Mouse (Mus musculus) heart, embryonic 15.5 days (tissue): ENCODE results near the gene Tff2. TPM values are rescaled to one million over a fixed set of nuclear protein-coding genes. Genes with fewer than 3 reads are reported as not detected.

ENCODE experiments used
- ATAC-seq: fragments of 200-750 bp; cut with Nextera tagmentation; replicated peaks from 2 replicates; pipeline ENCODE4 v1.8.0; 2017; ENCODE audit warnings: low read depth, moderate TSS enrichment; ENCODE audit not compliant: insufficient number of reproducible peaks, insufficient read depth, low FRiP score
- H3K27ac ChIP-seq: fragments of 300-500 bp; sonication (generic); 2 replicates; pipeline ENCODE4 v1.5.1; 2015; ENCODE audit warnings: mild to moderate bottlenecking, inconsistent platforms
- H3K27me3 ChIP-seq: fragments of 300-500 bp; sonication (generic); 2 replicates; pipeline ENCODE4 v1.6.1; 2015; ENCODE audit warnings: inconsistent platforms
- H3K36me3 ChIP-seq: fragments of 300-500 bp; sonication (generic); 2 replicates; pipeline ENCODE4 v1.6.1; 2015; ENCODE audit warnings: mild to moderate bottlenecking, inconsistent platforms
- H3K4me1 ChIP-seq: fragments of 300-500 bp; sonication (generic); replicated peaks from 2 replicates; pipeline ENCODE4 v1.6.1; 2015; ENCODE audit warnings: inconsistent platforms
- H3K4me2 ChIP-seq: fragments of 300-500 bp; sonication (generic); 2 replicates; pipeline ENCODE4 v1.6.1; 2015; ENCODE audit warnings: inconsistent platforms, mild to moderate bottlenecking, moderate library complexity
- H3K4me3 ChIP-seq: fragments of 300-500 bp; sonication (generic); 2 replicates; pipeline ENCODE4 v1.5.1; 2015; ENCODE audit warnings: mild to moderate bottlenecking, inconsistent platforms
- H3K9ac ChIP-seq: fragments of 300-500 bp; sonication (generic); 2 replicates; pipeline ENCODE4 v1.6.1; 2015; ENCODE audit warnings: mild to moderate bottlenecking, inconsistent platforms
- H3K9me3 ChIP-seq: fragments of 300-500 bp; sonication (generic); replicated peaks from 2 replicates; pipeline ENCODE4 v1.6.1; 2016; ENCODE audit warnings: inconsistent platforms
- WGBS: fragments of 180-500 bp; shearing (Covaris S2); methylation state at CpG from one replicate; pipeline ENCODE4 v1.1.7; 2015; ENCODE audit warnings: mixed read lengths; 5-methylcytosine and 5-hydroxymethylcytosine counted together
- polyA plus RNA-seq: library from polyadenylated mRNA; unstranded; fragments of >200 nt; fragmentation: Nextera tagmentation; extraction: Ambion mirVana; gene quantifications from 2 replicates; pipeline ENCODE4 v1.2.1, GENCODE M21; 2015

Tff2 gene
- polyA plus RNA-seq = not detected in 2 replicates

DNA sequence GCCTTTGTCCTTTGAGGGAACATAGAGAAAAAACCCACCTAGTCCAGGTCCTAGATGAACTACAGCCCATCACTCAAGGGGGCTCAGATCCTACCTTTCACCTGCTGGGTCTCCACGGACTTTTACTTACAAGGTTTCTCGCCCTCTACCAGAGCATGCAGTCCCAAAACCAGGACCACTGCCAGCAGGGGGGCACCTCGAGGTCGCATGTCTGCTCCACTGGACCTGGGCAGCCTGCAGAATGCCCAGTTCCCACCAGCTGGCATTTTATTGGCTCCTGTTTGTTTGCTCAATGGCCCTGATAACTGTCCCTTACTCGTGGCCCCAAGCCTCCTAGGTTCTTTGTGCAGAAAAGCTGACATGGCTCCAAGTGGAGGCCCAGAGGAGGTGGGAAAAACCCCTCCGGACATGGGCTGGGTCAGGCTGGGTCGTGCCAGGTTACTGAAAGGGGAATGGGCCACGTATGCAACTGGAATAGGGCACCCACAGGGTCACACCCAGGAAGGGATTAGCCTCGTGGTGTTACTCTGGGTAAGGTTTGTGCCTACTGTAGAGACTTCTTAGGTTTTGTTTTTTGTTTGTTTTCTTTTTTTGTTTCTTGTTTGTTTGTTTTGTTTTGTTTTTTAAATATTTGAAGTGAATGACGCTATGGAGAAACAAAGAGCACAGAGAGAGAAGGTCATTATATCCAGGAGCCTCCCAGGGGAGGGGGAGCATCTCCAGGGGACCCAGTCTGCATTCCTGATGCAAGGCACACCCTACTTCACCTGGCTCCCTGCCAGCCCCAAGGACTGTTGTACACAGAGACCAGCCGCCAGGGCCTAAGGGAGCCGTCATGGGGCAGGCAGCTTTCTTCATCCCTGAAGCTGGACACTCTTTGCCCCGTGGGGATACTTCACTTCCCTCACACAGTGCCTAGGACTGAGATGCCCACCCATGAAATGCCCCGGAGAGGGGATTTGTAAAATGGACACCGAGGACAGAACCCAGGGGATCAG lies at the start of gene Tff2:
Gene Tff2, minus strand, starts transcription at position 243 of the 998 bp plus-strand sequence.
- no peaks in the 10 kb centered on the region for H3K36me3 ChIP-seq
- WGBS = 62% methylated on average over 15 of the region's 15 CpGs
- H3K27me3 ChIP-seq = no peaks in the 10 kb centered on the region
- H3K4me1 ChIP-seq = no peaks in the 10 kb centered on the region
- no peak within 1 kb of the TSS for H3K4me3 ChIP-seq
- H3K27ac ChIP-seq = no peak within 1 kb of the TSS
- no peak within 1 kb of the TSS for H3K4me2 ChIP-seq
- ATAC-seq = no peak
- H3K9ac ChIP-seq = no peak within 1 kb of the TSS
- no peaks in the 10 kb centered on the region for H3K9me3 ChIP-seq

DNA sequence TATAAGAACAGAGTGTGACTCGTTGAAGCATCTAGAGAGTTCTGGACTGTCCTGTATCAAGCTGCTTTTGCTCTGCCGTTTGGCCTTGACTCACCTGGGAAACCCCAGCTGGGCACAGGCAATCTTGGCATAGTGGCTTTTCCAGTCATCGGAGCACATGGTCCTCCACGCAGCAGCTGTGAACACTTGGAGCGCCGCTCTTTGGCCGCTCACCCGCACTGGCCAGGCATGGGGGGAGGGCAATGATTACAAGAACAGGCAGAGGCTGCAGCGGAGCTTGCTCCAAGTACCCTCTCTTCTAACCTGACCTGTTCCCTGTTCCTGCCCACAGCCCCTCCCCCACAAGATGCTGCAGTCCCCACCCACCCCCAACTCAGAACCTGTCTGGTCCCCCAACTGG lies 49.3 kb upstream of the Tff2 start:
- Histone ChIP-seq H3K9me3 (no peaks in the 10 kb centered on the region), H3K27ac (no peak overlapping the region), H3K4me2 (no peak overlapping the region), H3K4me1 (no peaks in the 10 kb centered on the region), H3K27me3 (peaks cover 4% of the 10 kb centered on the region; the same call in 1 of the 2 replicates), H3K36me3 (no peaks in the 10 kb centered on the region), H3K4me3 (no peak overlapping the region), H3K9ac (no peak overlapping the region)
- WGBS = 72% methylated on average over 9 of the region's 9 CpGs
- no peak for ATAC-seq

- no peaks in the 10 kb centered on the region for H3K9me3 ChIP-seq
- ATAC-seq = no peak
- no peaks in the 10 kb centered on the region for H3K36me3 ChIP-seq
- no peaks in the 10 kb centered on the region for H3K4me1 ChIP-seq
- WGBS = 46% methylated on average over 2 of the region's 2 CpGs
- H3K4me3 ChIP-seq = no peak overlapping the region
- H3K4me2 ChIP-seq = no peak overlapping the region
- H3K27ac ChIP-seq = no peak overlapping the region
- H3K9ac ChIP-seq = no peak overlapping the region
- peaks cover 11% of the 10 kb centered on the region; the same call in 1 of the 2 replicates for H3K27me3 ChIP-seq
Observed at GRCm38 (mm10) chr17:31192663-31193062, 48.6 kb upstream of the Tff2 start.

DNA sequence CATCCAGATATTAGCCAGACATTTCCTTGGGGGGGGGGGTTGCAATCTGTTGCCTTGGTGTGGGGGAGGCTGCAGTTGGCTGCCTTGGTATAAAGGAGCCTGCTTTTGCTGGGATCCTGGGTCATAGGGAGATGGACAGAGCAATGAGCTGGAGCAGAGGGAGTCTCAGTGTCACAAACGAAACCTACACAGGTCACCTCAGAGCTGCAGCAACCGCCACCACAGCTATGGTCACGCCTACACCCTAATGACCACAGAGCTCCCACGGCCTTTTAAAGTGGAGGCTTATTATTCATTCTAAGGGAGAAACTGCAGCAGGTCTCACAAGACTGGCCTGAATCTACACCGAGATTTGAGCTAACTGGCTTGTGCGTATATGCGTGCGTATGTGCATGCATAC lies 47.7 kb upstream of the Tff2 start:
- no peaks in the 10 kb centered on the region for H3K4me1 ChIP-seq
- no peak overlapping the region for H3K9ac ChIP-seq
- 77% methylated on average over 8 of the region's 8 CpGs for WGBS

DNA sequence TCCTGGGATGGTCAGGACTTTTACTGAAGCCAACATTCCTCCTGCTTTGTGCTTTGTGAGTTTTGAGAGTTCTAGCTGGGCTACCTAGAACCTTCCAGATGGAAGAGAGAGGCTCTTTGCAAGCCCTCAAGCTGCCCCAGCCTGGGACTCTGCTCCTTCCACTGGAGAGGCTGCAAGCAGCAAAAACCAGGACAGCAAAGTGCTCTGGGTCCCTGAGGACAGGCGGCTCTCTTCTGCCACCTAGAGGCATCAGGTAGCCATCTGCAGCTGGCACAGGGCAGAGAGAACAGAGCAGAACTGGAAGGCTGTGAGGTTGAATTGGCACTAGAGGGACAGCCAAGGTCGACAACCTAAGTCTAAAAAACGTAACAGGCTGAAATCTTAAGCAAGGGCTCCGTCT lies 43.3 kb upstream of the Tff2 start:
- peaks cover 11% of the 10 kb centered on the region; the same call in 1 of the 2 replicates for H3K27me3 ChIP-seq
- no peaks in the 10 kb centered on the region for H3K4me1 ChIP-seq
- H3K27ac ChIP-seq = no peak overlapping the region
- no peak for ATAC-seq
- no peak overlapping the region for H3K4me2 ChIP-seq
- H3K9me3 ChIP-seq = no peaks in the 10 kb centered on the region
- no peak overlapping the region for H3K9ac ChIP-seq
- no peaks in the 10 kb centered on the region for H3K36me3 ChIP-seq
- no peak overlapping the region for H3K4me3 ChIP-seq
- 15% methylated on average over 4 of the region's 4 CpGs for WGBS

More for the DNA sequence above, 47.7 kb upstream of the Tff2 start:
- no peak overlapping the region for H3K27ac ChIP-seq
- H3K4me3 ChIP-seq = no peak overlapping the region
- ATAC-seq = no peak
- no peak overlapping the region for H3K4me2 ChIP-seq
- no peaks in the 10 kb centered on the region for H3K9me3 ChIP-seq
- peaks cover 11% of the 10 kb centered on the region; the same call in 1 of the 2 replicates for H3K27me3 ChIP-seq
- no peaks in the 10 kb centered on the region for H3K36me3 ChIP-seq

DNA sequence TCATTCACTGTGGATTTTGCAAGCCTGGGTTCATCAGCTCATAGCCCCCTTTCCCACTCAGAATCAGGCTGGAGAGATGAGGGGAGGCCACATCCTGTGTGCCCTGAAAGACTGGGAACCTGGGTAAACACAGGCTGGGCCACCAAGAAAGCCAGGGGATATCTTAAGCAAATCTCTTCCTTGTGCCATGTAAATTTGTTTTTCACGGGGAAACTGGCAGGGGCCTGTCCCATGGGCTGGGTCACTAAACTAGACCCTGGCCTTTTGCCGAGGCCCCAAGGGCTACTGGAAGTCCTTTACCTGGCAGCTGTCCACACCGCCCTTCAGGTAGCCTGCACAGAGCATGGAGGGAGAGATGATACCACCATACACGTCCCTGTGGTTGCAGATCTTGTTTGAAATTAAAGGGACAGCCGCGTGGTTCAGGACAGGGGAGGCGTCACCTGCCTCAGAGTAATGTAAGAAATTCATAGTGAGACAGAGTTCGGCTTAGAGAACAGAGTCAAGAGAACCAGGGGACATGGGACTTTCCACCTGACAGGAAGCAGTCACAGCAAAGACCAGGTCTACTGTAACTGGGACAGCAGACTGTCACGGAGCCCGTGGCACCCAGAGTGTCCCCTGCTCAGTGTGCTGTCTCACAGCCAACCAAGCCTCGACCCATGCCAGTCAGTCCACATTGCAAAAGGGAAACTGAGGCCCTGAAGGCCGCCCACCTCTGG lies 40.3 kb upstream of the Tff2 start:
- Histone ChIP-seq H3K36me3 (no peaks in the 10 kb centered on the region), H3K27ac (no peak overlapping the region), H3K27me3 (peaks cover 11% of the 10 kb centered on the region; the same call in 1 of the 2 replicates), H3K4me2 (no peak overlapping the region), H3K9ac (no peak overlapping the region), H3K4me3 (no peak overlapping the region), H3K9me3 (no peaks in the 10 kb centered on the region), H3K4me1 (no peaks in the 10 kb centered on the region)
- 71% methylated on average over 12 of the region's 12 CpGs for WGBS
- ATAC-seq = no peak

GRCm38 (mm10) chr17:31183180-31183974 lies 39.3 kb upstream of the Tff2 start:
- Histone ChIP-seq H3K27me3 (peaks cover 7% of the 10 kb centered on the region; the same call in 1 of the 2 replicates), H3K9me3 (no peaks in the 10 kb centered on the region), H3K9ac (no peak overlapping the region), H3K27ac (no peak overlapping the region), H3K4me2 (no peak overlapping the region), H3K4me3 (no peak overlapping the region), H3K4me1 (no peaks in the 10 kb centered on the region), H3K36me3 (no peaks in the 10 kb centered on the region)
- WGBS = 61% methylated on average over 12 of the region's 12 CpGs
- no peak for ATAC-seq

- Histone ChIP-seq H3K27ac (no peak overlapping the region), H3K4me2 (no peak overlapping the region), H3K4me3 (no peak overlapping the region), H3K9me3 (no peaks in the 10 kb centered on the region), H3K9ac (no peak overlapping the region), H3K36me3 (no peaks in the 10 kb centered on the region), H3K27me3 (no peaks in the 10 kb centered on the region), H3K4me1 (no peaks in the 10 kb centered on the region)
- ATAC-seq = no peak
- 69% methylated on average over 4 of the region's 4 CpGs for WGBS
Observed at GRCm38 (mm10) chr17:31181490-31181889, 37.4 kb upstream of the Tff2 start.

- ATAC-seq = no peak
Observed at GRCm38 (mm10) chr17:31176321-31176720, 32.2 kb upstream of the Tff2 start.

DNA sequence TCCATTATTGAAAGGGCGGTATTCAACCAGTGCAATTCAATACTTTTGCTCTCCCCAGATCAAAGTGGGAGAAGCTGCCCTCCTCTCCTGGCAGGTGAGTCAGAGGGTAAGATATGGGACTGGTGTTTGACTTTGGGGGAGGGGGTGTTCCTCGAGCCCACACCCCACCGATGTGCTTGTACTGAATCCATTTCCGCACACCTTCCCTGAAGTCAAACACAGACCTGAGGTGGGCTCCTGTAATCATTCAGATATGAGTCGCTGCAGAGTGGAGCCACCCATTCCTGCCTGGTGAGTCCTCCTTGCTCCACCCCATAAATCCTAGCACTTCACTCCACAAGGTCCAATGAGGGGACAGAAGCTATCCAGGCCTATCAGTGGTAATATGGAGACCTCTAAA lies 25.7 kb upstream of the Tff2 start:
- Histone ChIP-seq H3K9ac (no peak overlapping the region), H3K27ac (no peak overlapping the region), H3K4me2 (no peak overlapping the region), H3K36me3 (no peaks in the 10 kb centered on the region), H3K27me3 (no peaks in the 10 kb centered on the region), H3K9me3 (no peaks in the 10 kb centered on the region), H3K4me3 (no peak overlapping the region), H3K4me1 (no peaks in the 10 kb centered on the region)
- ATAC-seq = no peak
- 72% methylated on average over 5 of the region's 5 CpGs for WGBS

More at GRCm38 (mm10) chr17:31176321-31176720, 32.2 kb upstream of the Tff2 start:
- Histone ChIP-seq H3K4me2 (no peak overlapping the region), H3K4me1 (no peaks in the 10 kb centered on the region), H3K27ac (no peak overlapping the region), H3K4me3 (no peak overlapping the region), H3K36me3 (no peaks in the 10 kb centered on the region), H3K9me3 (no peaks in the 10 kb centered on the region), H3K9ac (no peak overlapping the region), H3K27me3 (no peaks in the 10 kb centered on the region)
- 79% methylated on average over 4 of the region's 4 CpGs for WGBS

DNA sequence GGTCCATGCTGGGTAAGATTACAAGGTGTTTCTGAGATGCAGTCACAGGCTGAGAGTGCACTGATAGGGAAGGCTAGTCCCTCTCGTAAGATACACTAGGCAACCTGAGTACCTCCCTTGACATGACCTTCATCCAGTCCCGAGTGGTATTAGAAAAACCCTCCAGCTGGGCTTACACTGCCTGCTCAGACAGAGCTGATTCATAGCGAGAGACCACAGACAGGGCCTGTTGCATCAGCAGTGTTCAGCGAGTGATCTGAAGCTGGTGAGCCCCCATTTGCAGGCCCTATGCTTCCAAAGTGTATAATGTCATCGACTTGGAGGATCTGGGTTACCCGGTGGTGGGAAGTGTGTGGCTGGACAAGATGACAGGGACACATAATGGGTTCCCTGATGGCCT lies 21.0 kb upstream of the Tff2 start, which contains the start of gene Tff1:
Gene Tff1, minus strand, starts transcription at position 151 of the 400 bp plus-strand sequence.
- Histone ChIP-seq H3K9ac (no peak within 1 kb of the TSS), H3K27ac (no peak within 1 kb of the TSS), H3K4me2 (no peak within 1 kb of the TSS), H3K9me3 (no peaks in the 10 kb centered on the region), H3K4me1 (no peaks in the 10 kb centered on the region), H3K36me3 (no peaks in the 10 kb centered on the region), H3K4me3 (no peak within 1 kb of the TSS), H3K27me3 (no peaks in the 10 kb centered on the region)
- 60% methylated on average over 6 of the region's 6 CpGs for WGBS
- ATAC-seq = no peak
